ENCODE assay signal across 8 mouse cellular contexts in genomic region chr7:13277833-13278232, GRCm38 (mm10). TPM values are rescaled to one million over a fixed set of nuclear protein-coding genes. Genes with fewer than 3 reads are reported as not detected.
DNase-seq lines count a peak whose midpoint lies in the region; ATAC-seq and TF ChIP-seq lines count a peak whose summit lies in the region.

No protein-coding gene starts in this region.

- peaks cover 9% of the 10 kb centered on the region for H3K4me1 ChIP-seq in kidney, embryonic 15.5 days
- H3K4me1 ChIP-seq in cortical plate, adult 2 months (ENCODE audit: control insufficient read depth, insufficient read depth, low read length): peaks cover 2% of the 10 kb centered on the region
- H3K4me1 ChIP-seq in hindbrain, embryonic 16.5 days (ENCODE audit: control insufficient read depth, insufficient read depth, low read depth, low read length): peaks cover 8% of the 10 kb centered on the region
- peaks cover 6% of the 10 kb centered on the region for H3K4me1 ChIP-seq in midbrain, embryonic 15.5 days

- TF ChIP-seq CTCF in cortical plate, adult 2 months (IDR thresholded peaks at IDR 0.05; ENCODE audit: extremely low read depth, insufficient read depth, low read length): no peak

- H3K27me3 ChIP-seq in kidney, embryonic 15.5 days: no peaks in the 10 kb centered on the region
- H3K27me3 ChIP-seq in hindbrain, embryonic 16.5 days (replicated peaks; ENCODE audit: control insufficient read depth, insufficient read depth, low read length): no peaks in the 10 kb centered on the region
- H3K27me3 ChIP-seq in midbrain, embryonic 15.5 days (replicated peaks): no peaks in the 10 kb centered on the region

- no peaks in the 10 kb centered on the region for H3K9me3 ChIP-seq in kidney, embryonic 15.5 days (replicated peaks)
- no peaks in the 10 kb centered on the region for H3K9me3 ChIP-seq in hindbrain, embryonic 16.5 days (ENCODE audit: control insufficient read depth, low read length)
- no peaks in the 10 kb centered on the region for H3K9me3 ChIP-seq in midbrain, embryonic 15.5 days

- H3K4me3 ChIP-seq in kidney, embryonic 15.5 days (replicated peaks): peak overlapping the region; percentile 68
- peak overlapping the region; percentile 98 for H3K4me3 ChIP-seq in cortical plate, adult 2 months (ENCODE audit: insufficient read depth, low read length)
- H3K4me3 ChIP-seq in hindbrain, embryonic 16.5 days (ENCODE audit: low read length): peak overlapping the region; percentile 84
- peak overlapping the region; percentile 87 for H3K4me3 ChIP-seq in midbrain, embryonic 15.5 days

- no peak for DNase-seq in kidney, postnatal 25 days
- DNase-seq in adrenal gland, postnatal 25 days: no peak
- no peak for DNase-seq in urinary bladder, adult 2 months (ENCODE audit: low spot score)

- H3K36me3 ChIP-seq in kidney, embryonic 15.5 days: peaks cover 60% of the 10 kb centered on the region
- H3K36me3 ChIP-seq in hindbrain, embryonic 16.5 days (ENCODE audit: control insufficient read depth, insufficient read depth, low read length): peaks cover 28% of the 10 kb centered on the region
- peaks cover 25% of the 10 kb centered on the region; the same call in 1 of the 2 replicates for H3K36me3 ChIP-seq in midbrain, embryonic 15.5 days (replicated peaks)

- no peak for TF ChIP-seq POLR2A in cortical plate, adult 2 months (IDR thresholded peaks at IDR 0.05; ENCODE audit: extremely low read depth, insufficient read depth, low read length)

- peak overlapping the region; percentile 93; the same call in 1 of the 2 replicates for H3K27ac ChIP-seq in kidney, embryonic 15.5 days
- no peak overlapping the region for H3K27ac ChIP-seq in cortical plate, adult 2 months (ENCODE audit: insufficient read depth, low read length)
- peak overlapping the region; percentile 91 for H3K27ac ChIP-seq in hindbrain, embryonic 16.5 days (ENCODE audit: low read depth, low read length)
- H3K27ac ChIP-seq in midbrain, embryonic 15.5 days: peak overlapping the region; percentile 96

- H3K4me2 ChIP-seq in kidney, embryonic 15.5 days: peak overlapping the region; percentile 75
- peak overlapping the region; percentile 85 for H3K4me2 ChIP-seq in hindbrain, embryonic 16.5 days (ENCODE audit: low read length)
- peak overlapping the region; percentile 78 for H3K4me2 ChIP-seq in midbrain, embryonic 15.5 days

- 0 out of 2 replicates have a peak, but pooled peaks have one; percentile 0 for ATAC-seq in kidney, embryonic 15.5 days (replicated peaks; ENCODE audit: low FRiP score)
- no peak; the same call in none of the 2 replicates for ATAC-seq in hindbrain, embryonic 16.5 days
- ATAC-seq in midbrain, embryonic 15.5 days (replicated peaks): peak; percentile 8
- ATAC-seq in inflammation-experienced regulatory T-cells, adult 6 months: no peak

- 27% methylated on average over 2 of the region's 2 CpGs for WGBS in kidney, embryonic 15.5 days
- WGBS in hindbrain, embryonic 16.5 days: 29% methylated on average over 2 of the region's 2 CpGs
- WGBS in midbrain, embryonic 15.5 days: 37% methylated on average over 2 of the region's 2 CpGs

- H3K9ac ChIP-seq in kidney, embryonic 15.5 days: peak overlapping the region; percentile 68
- peak overlapping the region; percentile 92 for H3K9ac ChIP-seq in hindbrain, embryonic 16.5 days (ENCODE audit: low read depth, low read length)
- peak overlapping the region; percentile 86 for H3K9ac ChIP-seq in midbrain, embryonic 15.5 days

RNA-seq across cellular contexts. Expression of gene Zswim9, which starts 0.7 kb away (rescaled TPM):
- polyA plus RNA-seq in kidney, embryonic 15.5 days (2015; fragmentation: Nextera tagmentation; extraction: Ambion mirVana): 8.8 and 13.0 TPM in 2 replicates
- polyA plus RNA-seq in cortical plate, adult 2 months (2012; rRNA removed): 8.5 and 8.6 TPM in 2 replicates
- polyA plus RNA-seq in hindbrain, embryonic 16.5 days (2015; fragmentation: Nextera tagmentation; extraction: Ambion mirVana): 10.3 and 11.9 TPM in 2 replicates
- polyA plus RNA-seq in midbrain, embryonic 15.5 days (2015; fragmentation: Nextera tagmentation; extraction: Ambion mirVana): 16.9 and 18.0 TPM in 2 replicates
- 13.2 and 14.5 TPM in 2 replicates for total RNA-seq in adrenal gland, postnatal 25 days (2021)
- polyA plus RNA-seq in urinary bladder, adult 2 months (2012; rRNA removed): 4.2 and 7.9 TPM in 2 replicates
- polyA plus RNA-seq in inflammation-experienced regulatory T-cells, adult 6 months (2017; shearing (Covaris generic)): 1 to 10 TPM; 1.7 to 2.5 (median 2.2) TPM

RNA-seq across cellular contexts. Expression of gene Lig1, which starts 0.8 kb away (rescaled TPM):
- 109 and 110 TPM in 2 replicates for polyA plus RNA-seq in kidney, embryonic 15.5 days (2015; fragmentation: Nextera tagmentation; extraction: Ambion mirVana)
- 9.3 and 9.4 TPM in 2 replicates for polyA plus RNA-seq in cortical plate, adult 2 months (2012; rRNA removed)
- 36.0 and 37.4 TPM in 2 replicates for polyA plus RNA-seq in hindbrain, embryonic 16.5 days (2015; fragmentation: Nextera tagmentation; extraction: Ambion mirVana)
- polyA plus RNA-seq in midbrain, embryonic 15.5 days (2015; fragmentation: Nextera tagmentation; extraction: Ambion mirVana): 34.6 and 36.8 TPM in 2 replicates
- 17.7 and 20.2 TPM in 2 replicates for total RNA-seq in adrenal gland, postnatal 25 days (2021)
- polyA plus RNA-seq in urinary bladder, adult 2 months (2012; rRNA removed): 9.1 and 10.2 TPM in 2 replicates
- 10 to 100 TPM; 24.1 to 85.4 (median 33.4) TPM for polyA plus RNA-seq in inflammation-experienced regulatory T-cells, adult 6 months (2017; shearing (Covaris generic))

RNA-seq across cellular contexts. Expression of gene Pla2g4c, which starts 46.6 kb away (rescaled TPM):
- polyA plus RNA-seq in kidney, embryonic 15.5 days (2015; fragmentation: Nextera tagmentation; extraction: Ambion mirVana): 0.98 and 1.1 TPM in 2 replicates
- polyA plus RNA-seq in cortical plate, adult 2 months (2012; rRNA removed): 0.30 and 0.33 TPM in 2 replicates
- polyA plus RNA-seq in hindbrain, embryonic 16.5 days (2015; fragmentation: Nextera tagmentation; extraction: Ambion mirVana): 0.44 and 1.1 TPM in 2 replicates
- 1.0 and 1.3 TPM in 2 replicates for polyA plus RNA-seq in midbrain, embryonic 15.5 days (2015; fragmentation: Nextera tagmentation; extraction: Ambion mirVana)
- 0.12 and 0.43 TPM in 2 replicates for total RNA-seq in adrenal gland, postnatal 25 days (2021)
- 0.18 and 0.26 TPM in 2 replicates for polyA plus RNA-seq in urinary bladder, adult 2 months (2012; rRNA removed)
- polyA plus RNA-seq in inflammation-experienced regulatory T-cells, adult 6 months (2017; shearing (Covaris generic)): 1 to 10 TPM in 1 of 3 experiments, under 1 TPM in 2; 0.39 to 1.0 (median 0.41) TPM

Comparison
In these comparisons a context has a peak if more than half of its experiments do, and no peak if none do; other contexts are left out.
1. ATAC-seq: peak in kidney, embryonic 15.5 days (single experiment) and midbrain, embryonic 15.5 days (single experiment); none in hindbrain, embryonic 16.5 days (single experiment) and inflammation-experienced regulatory T-cells, adult 6 months (single experiment).
2. Peak in every context shown above with its lines, with median percentiles within 50 percentile points of each other: H3K4me2 ChIP-seq, H3K4me3 ChIP-seq and H3K9ac ChIP-seq.